Mouse (Mus musculus): Measurements from ENCODE around the gene Serpinb9g. TPM values are rescaled to one million over a fixed set of nuclear protein-coding genes. Genes with fewer than 3 reads are reported as not detected.
"Not testable (repeated sequence)": the region's sequence is repeated elsewhere in the genome, so short reads cannot be mapped to it uniquely, and the experiment has no call there.

Serpinb9g gene
- polyA plus RNA-seq (2014; fragmentation: Nextera tagmentation; extraction: Ambion mirVana), result not detected in 2 replicates

DNA sequence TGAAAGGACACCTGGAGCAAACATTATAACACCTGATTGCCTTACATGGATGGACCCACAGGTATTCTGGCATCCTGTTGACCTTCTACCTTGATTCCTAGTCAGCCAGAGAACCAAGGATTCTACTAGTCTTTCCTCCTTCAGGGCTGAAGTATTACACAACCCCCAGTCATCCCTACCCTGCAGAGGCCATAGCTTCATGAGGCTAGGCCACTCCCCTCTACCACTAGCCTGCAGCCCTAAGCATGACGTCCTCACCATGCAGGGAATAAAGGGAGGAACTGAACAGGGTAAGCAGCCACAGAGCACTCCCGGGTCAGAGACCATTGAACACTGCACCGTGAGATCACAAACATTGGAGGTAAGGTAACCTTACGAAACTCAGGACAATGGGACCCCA, at the start of gene Serpinb9g:
Gene Serpinb9g (plus strand): TSS at position 301 of the 400 bp plus-strand sequence.
- not testable (repeated sequence) for H3K4me3 ChIP-seq (ENCODE audit: low read depth, low read length); H3K27me3 ChIP-seq (ENCODE audit: control insufficient read depth, insufficient read depth, low read length); DNase-seq (ENCODE audit: low spot score, missing footprints); H3K9me3 ChIP-seq (ENCODE audit: control insufficient read depth, low read length); H3K27ac ChIP-seq (ENCODE audit: low read depth, low read length); ATAC-seq (ENCODE audit: low FRiP score); H3K4me1 ChIP-seq (ENCODE audit: control insufficient read depth, insufficient read depth, low read length); H3K4me2 ChIP-seq; H3K9ac ChIP-seq (ENCODE audit: low read length); H3K36me3 ChIP-seq (ENCODE audit: control insufficient read depth, insufficient read depth, low read length)
- WGBS, result 82% methylated on average over 4 of the region's 4 CpGs

DNA sequence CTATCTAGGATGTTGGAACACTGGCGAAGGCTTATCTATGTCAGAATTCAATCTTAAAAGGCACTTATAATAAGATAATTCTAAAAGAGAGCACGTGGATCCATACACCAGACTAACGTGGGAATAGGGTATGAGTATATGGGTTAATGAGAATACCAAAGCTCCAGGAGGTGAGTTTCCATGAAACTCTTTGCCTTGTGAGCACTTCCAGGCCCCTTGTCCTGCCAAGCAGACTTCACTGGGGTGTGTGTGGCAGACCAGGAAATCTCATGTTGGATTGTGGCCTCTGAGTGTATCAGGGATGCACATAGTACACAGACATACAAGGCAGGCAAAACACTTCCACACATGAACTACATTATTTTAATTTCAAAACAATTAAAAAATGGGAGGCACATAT, 718 bp upstream of the Serpinb9g start:
- H3K27ac ChIP-seq (ENCODE audit: low read depth, low read length); H3K4me2 ChIP-seq; H3K27me3 ChIP-seq (ENCODE audit: control insufficient read depth, insufficient read depth, low read length); H3K4me3 ChIP-seq (ENCODE audit: low read depth, low read length); ATAC-seq (ENCODE audit: low FRiP score); H3K36me3 ChIP-seq (ENCODE audit: control insufficient read depth, insufficient read depth, low read length); H3K4me1 ChIP-seq (ENCODE audit: control insufficient read depth, insufficient read depth, low read length); H3K9ac ChIP-seq (ENCODE audit: low read length); H3K9me3 ChIP-seq (ENCODE audit: control insufficient read depth, low read length): not testable (repeated sequence)
- 79% methylated on average over 3 of the region's 3 CpGs for WGBS
- DNase-seq (ENCODE audit: low spot score, missing footprints), result peak; percentile 69

DNA sequence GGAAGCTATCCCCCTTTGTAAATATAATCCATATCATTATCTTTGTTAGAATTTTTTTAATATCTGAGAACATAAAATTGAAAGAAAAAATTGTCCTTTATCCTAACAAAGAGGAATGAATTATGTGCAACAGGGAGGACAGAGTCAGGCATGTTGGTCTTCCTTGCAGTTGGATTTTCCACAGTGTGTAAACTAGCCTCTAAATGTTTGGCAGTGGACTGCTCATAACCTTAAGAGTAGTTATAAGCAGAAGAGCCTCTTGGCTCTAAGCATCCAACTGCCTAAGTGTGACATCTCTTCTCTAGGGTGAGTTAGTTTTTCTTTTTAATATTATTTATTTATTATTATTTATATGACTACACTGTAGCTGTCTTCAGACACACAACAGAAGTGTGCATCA, 40.0 kb downstream of the Serpinb9g start:
- Histone ChIP-seq H3K4me2 (no peak overlapping the region), H3K9ac (ENCODE audit: low read length) (no peak overlapping the region), H3K9me3 (ENCODE audit: control insufficient read depth, low read length) (peaks cover 13% of the 10 kb centered on the region), H3K36me3 (ENCODE audit: control insufficient read depth, insufficient read depth, low read length) (no peaks in the 10 kb centered on the region), H3K27ac (ENCODE audit: low read depth, low read length) (no peak overlapping the region), H3K4me1 (ENCODE audit: control insufficient read depth, insufficient read depth, low read length) (no peaks in the 10 kb centered on the region), H3K4me3 (ENCODE audit: low read depth, low read length) (no peak overlapping the region), H3K27me3 (ENCODE audit: control insufficient read depth, insufficient read depth, low read length) (no peaks in the 10 kb centered on the region)
- ATAC-seq (ENCODE audit: low FRiP score), result no peak
- DNase-seq (ENCODE audit: low spot score, missing footprints), result no peak

DNA sequence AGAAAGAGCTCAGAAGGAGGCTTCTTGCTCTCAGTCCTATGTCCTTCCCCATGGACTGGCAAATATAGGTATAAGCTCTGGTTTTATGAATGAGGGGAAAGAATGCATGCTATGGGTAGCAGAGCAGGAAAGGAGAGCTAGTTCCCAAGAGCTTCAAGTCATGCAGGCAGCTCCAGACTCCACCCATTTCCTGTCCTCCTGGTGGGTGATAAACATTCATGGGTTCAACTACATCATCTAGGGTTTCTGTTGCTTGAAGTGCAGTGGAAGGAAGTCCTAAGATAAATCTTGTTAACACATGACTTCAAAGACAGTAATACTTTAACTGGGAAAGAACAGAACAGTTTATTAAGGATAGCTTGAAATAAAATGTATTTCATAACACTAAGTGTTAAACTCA, 48.2 kb downstream of the Serpinb9g start:
- Histone ChIP-seq H3K9me3 (ENCODE audit: control insufficient read depth, low read length) (no peaks in the 10 kb centered on the region; the same call in 1 of the 2 replicates), H3K9ac (ENCODE audit: low read length) (no peak overlapping the region), H3K4me1 (ENCODE audit: control insufficient read depth, insufficient read depth, low read length) (no peaks in the 10 kb centered on the region), H3K36me3 (ENCODE audit: control insufficient read depth, insufficient read depth, low read length) (no peaks in the 10 kb centered on the region), H3K4me2 (no peak overlapping the region), H3K27me3 (ENCODE audit: control insufficient read depth, insufficient read depth, low read length) (no peaks in the 10 kb centered on the region), H3K27ac (ENCODE audit: low read depth, low read length) (no peak overlapping the region), H3K4me3 (ENCODE audit: low read depth, low read length) (no peak overlapping the region)
- ATAC-seq (ENCODE audit: low FRiP score) (no peak), DNase-seq (ENCODE audit: low spot score, missing footprints) (no peak)

Other genes starting within 250 kb of the Serpinb9g start
- not detected in 2 replicates for gene Serpinb9e, start 235.2 kb upstream of the Serpinb9g start, polyA plus RNA-seq (2014; fragmentation: Nextera tagmentation; extraction: Ambion mirVana)
- gene Serpinb9f, start 160.7 kb upstream of the Serpinb9g start, polyA plus RNA-seq (2014; fragmentation: Nextera tagmentation; extraction: Ambion mirVana), result not detected in 2 replicates
- not detected in 2 replicates for gene Gm11397, start 89.0 kb upstream of the Serpinb9g start, polyA plus RNA-seq (2014; fragmentation: Nextera tagmentation; extraction: Ambion mirVana)
- gene Serpinb6d, start 176.6 kb downstream of the Serpinb9g start, polyA plus RNA-seq (2014; fragmentation: Nextera tagmentation; extraction: Ambion mirVana), result not detected in 2 replicates